Mouse (Mus musculus): ENCODE measurements at regions not wholly inside any gene's neighbourhood (a gene's known extent, or its start where the extent isn't known, plus 50 kb on each side); places are given as distances from the start of the nearest gene placed in this dataset.
A peak's percentile ranks its signal among the peaks of the same experiment; 100 is the strongest.

GRCm38 (mm10) chr13:25560339-25560738 is 290.0 kb upstream of the Nrsn1 start:
- no peaks in the 10 kb centered on the region for H3K4me1 ChIP-seq
- no peaks in the 10 kb centered on the region for H3K36me3 ChIP-seq
- no peak for ATAC-seq (ENCODE audit: insufficient number of reproducible peaks, low FRiP score, low TSS enrichment, low read depth)
- no peak overlapping the region for H3K27ac ChIP-seq
- H3K4me3 ChIP-seq: no peak overlapping the region
- H3K4me2 ChIP-seq: no peak overlapping the region
- no peaks in the 10 kb centered on the region for H3K27me3 ChIP-seq
- 67% methylated on average over 2 of the region's 2 CpGs for WGBS
- H3K9ac ChIP-seq: no peak overlapping the region
- H3K9me3 ChIP-seq: no peaks in the 10 kb centered on the region

- H3K9ac ChIP-seq: no peak overlapping the region
- H3K36me3 ChIP-seq: no peaks in the 10 kb centered on the region
- H3K4me1 ChIP-seq: no peaks in the 10 kb centered on the region
- H3K9me3 ChIP-seq: no peaks in the 10 kb centered on the region
- no peak for ATAC-seq (ENCODE audit: insufficient number of reproducible peaks, low FRiP score, low TSS enrichment, low read depth)
- no peaks in the 10 kb centered on the region for H3K27me3 ChIP-seq
- no peak overlapping the region for H3K4me3 ChIP-seq
- H3K4me2 ChIP-seq: no peak overlapping the region
- 86% methylated on average over 6 of the region's 6 CpGs for WGBS
- H3K27ac ChIP-seq: no peak overlapping the region
Observed at GRCm38 (mm10) chr13:25554962-25555361, 284.7 kb upstream of the Nrsn1 start.

GRCm38 (mm10) chr13:25548551-25548950 is 278.2 kb upstream of the Nrsn1 start:
- WGBS: 84% methylated on average over 9 of the region's 9 CpGs

GRCm38 (mm10) chr13:25547150-25548145 is 277.1 kb upstream of the Nrsn1 start:
- Histone ChIP-seq H3K9ac (no peak overlapping the region), H3K4me3 (no peak overlapping the region), H3K36me3 (no peaks in the 10 kb centered on the region), H3K27me3 (no peaks in the 10 kb centered on the region), H3K4me1 (no peaks in the 10 kb centered on the region), H3K27ac (no peak overlapping the region), H3K9me3 (no peaks in the 10 kb centered on the region), H3K4me2 (no peak overlapping the region)
- 58% methylated on average over 12 of the region's 12 CpGs for WGBS
- ATAC-seq (ENCODE audit: insufficient number of reproducible peaks, low FRiP score, low TSS enrichment, low read depth): no peak

More at GRCm38 (mm10) chr13:25548551-25548950, 278.2 kb upstream of the Nrsn1 start:
- Histone ChIP-seq H3K9ac (no peak overlapping the region), H3K4me3 (no peak overlapping the region), H3K4me2 (no peak overlapping the region), H3K4me1 (no peaks in the 10 kb centered on the region), H3K27ac (no peak overlapping the region), H3K27me3 (no peaks in the 10 kb centered on the region), H3K9me3 (no peaks in the 10 kb centered on the region), H3K36me3 (no peaks in the 10 kb centered on the region)
- no peak for ATAC-seq (ENCODE audit: insufficient number of reproducible peaks, low FRiP score, low TSS enrichment, low read depth)

- no peaks in the 10 kb centered on the region for H3K9me3 ChIP-seq
- H3K27me3 ChIP-seq: no peaks in the 10 kb centered on the region
- no peak overlapping the region for H3K4me2 ChIP-seq
- no peak overlapping the region for H3K9ac ChIP-seq
- ATAC-seq (ENCODE audit: insufficient number of reproducible peaks, low FRiP score, low TSS enrichment, low read depth): no peak
- WGBS: 62% methylated on average over 3 of the region's 3 CpGs
- no peak overlapping the region for H3K4me3 ChIP-seq
- no peaks in the 10 kb centered on the region for H3K4me1 ChIP-seq
- H3K36me3 ChIP-seq: no peaks in the 10 kb centered on the region
- H3K27ac ChIP-seq: no peak overlapping the region
Observed at GRCm38 (mm10) chr13:25524094-25524493, 253.8 kb upstream of the Nrsn1 start.

GRCm38 (mm10) chr13:25507355-25507754 is 237.1 kb upstream of the Nrsn1 start:
- no peak overlapping the region for H3K4me2 ChIP-seq
- H3K36me3 ChIP-seq: no peaks in the 10 kb centered on the region
- H3K9me3 ChIP-seq: no peaks in the 10 kb centered on the region
- no peaks in the 10 kb centered on the region for H3K27me3 ChIP-seq
- H3K4me3 ChIP-seq: no peak overlapping the region
- no peak overlapping the region for H3K27ac ChIP-seq
- ATAC-seq (ENCODE audit: insufficient number of reproducible peaks, low FRiP score, low TSS enrichment, low read depth): no peak
- no peaks in the 10 kb centered on the region for H3K4me1 ChIP-seq
- no peak overlapping the region for H3K9ac ChIP-seq

GRCm38 (mm10) chr13:25494492-25495034 is 224.3 kb upstream of the Nrsn1 start:
- H3K27ac ChIP-seq: no peak overlapping the region
- H3K4me2 ChIP-seq: no peak overlapping the region
- 53% methylated on average over 7 of the region's 7 CpGs for WGBS
- H3K27me3 ChIP-seq: no peaks in the 10 kb centered on the region
- H3K36me3 ChIP-seq: no peaks in the 10 kb centered on the region
- no peak for ATAC-seq (ENCODE audit: insufficient number of reproducible peaks, low FRiP score, low TSS enrichment, low read depth)
- no peak overlapping the region for H3K4me3 ChIP-seq
- no peak overlapping the region for H3K9ac ChIP-seq
- H3K4me1 ChIP-seq: no peaks in the 10 kb centered on the region
- H3K9me3 ChIP-seq: no peaks in the 10 kb centered on the region

GRCm38 (mm10) chr13:25490036-25490435 is 219.7 kb upstream of the Nrsn1 start:
- no peaks in the 10 kb centered on the region for H3K27me3 ChIP-seq
- no peak overlapping the region for H3K9ac ChIP-seq
- WGBS: 46% methylated on average over 4 of the region's 4 CpGs
- no peak overlapping the region for H3K27ac ChIP-seq
- ATAC-seq (ENCODE audit: insufficient number of reproducible peaks, low FRiP score, low TSS enrichment, low read depth): no peak
- H3K9me3 ChIP-seq: no peaks in the 10 kb centered on the region
- no peak overlapping the region for H3K4me3 ChIP-seq
- H3K36me3 ChIP-seq: no peaks in the 10 kb centered on the region
- no peaks in the 10 kb centered on the region for H3K4me1 ChIP-seq
- no peak overlapping the region for H3K4me2 ChIP-seq

- Histone ChIP-seq H3K4me1 (no peaks in the 10 kb centered on the region), H3K4me3 (no peak overlapping the region), H3K4me2 (no peak overlapping the region), H3K9me3 (no peaks in the 10 kb centered on the region), H3K27me3 (no peaks in the 10 kb centered on the region), H3K36me3 (no peaks in the 10 kb centered on the region), H3K27ac (no peak overlapping the region), H3K9ac (no peak overlapping the region)
- 81% methylated on average over 1 of the region's 1 CpGs for WGBS
- no peak for ATAC-seq (ENCODE audit: insufficient number of reproducible peaks, low FRiP score, low TSS enrichment, low read depth)
Observed at GRCm38 (mm10) chr13:25483309-25483708, 213.0 kb upstream of the Nrsn1 start.

GRCm38 (mm10) chr13:25451917-25452316 is 181.6 kb upstream of the Nrsn1 start:
- H3K4me2 ChIP-seq: no peak overlapping the region
- WGBS: 82% methylated on average over 9 of the region's 9 CpGs
- H3K27ac ChIP-seq: no peak overlapping the region
- no peak overlapping the region for H3K4me3 ChIP-seq
- no peaks in the 10 kb centered on the region for H3K27me3 ChIP-seq
- H3K36me3 ChIP-seq: no peaks in the 10 kb centered on the region
- no peaks in the 10 kb centered on the region for H3K4me1 ChIP-seq
- ATAC-seq (ENCODE audit: insufficient number of reproducible peaks, low FRiP score, low TSS enrichment, low read depth): no peak
- H3K9me3 ChIP-seq: no peaks in the 10 kb centered on the region
- no peak overlapping the region for H3K9ac ChIP-seq

- Histone ChIP-seq H3K4me3 (no peak overlapping the region), H3K9me3 (no peaks in the 10 kb centered on the region), H3K4me2 (no peak overlapping the region), H3K27ac (no peak overlapping the region), H3K36me3 (no peaks in the 10 kb centered on the region), H3K4me1 (no peaks in the 10 kb centered on the region), H3K9ac (no peak overlapping the region), H3K27me3 (no peaks in the 10 kb centered on the region)
- 53% methylated on average over 13 of the region's 13 CpGs for WGBS
- no peak for ATAC-seq (ENCODE audit: insufficient number of reproducible peaks, low FRiP score, low TSS enrichment, low read depth)
Observed at GRCm38 (mm10) chr13:25451357-25451861, 181.1 kb upstream of the Nrsn1 start.

- no peaks in the 10 kb centered on the region for H3K27me3 ChIP-seq
- ATAC-seq (ENCODE audit: insufficient number of reproducible peaks, low FRiP score, low TSS enrichment, low read depth): peak; percentile 30; the same call in 1 of the 2 replicates
- no peaks in the 10 kb centered on the region; the same call in 1 of the 2 replicates for H3K4me1 ChIP-seq
- no peak overlapping the region for H3K9ac ChIP-seq
- no peaks in the 10 kb centered on the region for H3K9me3 ChIP-seq
- H3K4me2 ChIP-seq: no peak overlapping the region
- no peak overlapping the region for H3K27ac ChIP-seq
- no peak overlapping the region for H3K4me3 ChIP-seq
- WGBS: 38% methylated on average over 6 of the region's 6 CpGs
- H3K36me3 ChIP-seq: no peaks in the 10 kb centered on the region
Observed at GRCm38 (mm10) chr13:25429701-25430418, 159.6 kb upstream of the Nrsn1 start.

Data from limb, embryonic 15.5 days (tissue).